Mouse (Mus musculus): ENCODE data around the gene Lims1. TPM values are rescaled to one million over a fixed set of nuclear protein-coding genes. Genes with fewer than 3 reads are reported as not detected.

Lims1 gene
- total and polyA plus RNA-seq, 2 experiments from 2014 or later, result 43.6 to 51.7 TPM

DNA sequence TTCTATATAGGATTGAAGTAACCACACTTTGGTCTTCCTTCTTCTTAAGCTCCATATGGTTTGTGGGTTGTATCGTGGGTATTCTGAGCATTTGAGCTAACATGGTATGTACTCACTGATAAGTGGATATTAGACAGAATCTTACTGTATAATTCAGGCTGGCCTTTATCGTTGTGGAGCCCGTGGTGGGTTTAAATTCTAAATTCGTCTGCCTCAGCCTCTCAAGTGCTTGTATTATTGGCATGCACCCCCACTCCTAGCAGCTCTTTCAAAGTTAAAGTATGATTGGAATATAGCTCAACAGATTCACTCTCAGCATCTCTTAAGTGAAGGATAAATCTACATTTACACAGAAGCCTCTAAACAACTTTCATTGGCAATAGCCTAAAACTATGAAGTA, 69.2 kb downstream of the Lims1 start:
- Histone ChIP-seq H3K27ac (ENCODE audit: low read depth, low read length) (no peak overlapping the region), H3K4me1 (ENCODE audit: insufficient read depth) (peaks cover 8% of the 10 kb centered on the region; the same call in 1 of the 2 replicates), H3K4me3 (ENCODE audit: low read depth, low read length) (no peak overlapping the region), H3K9ac (no peak overlapping the region), H3K9me3 (ENCODE audit: low read length) (no peaks in the 10 kb centered on the region), H3K36me3 (ENCODE audit: insufficient read depth) (no peaks in the 10 kb centered on the region), H3K27me3 (ENCODE audit: insufficient read depth, low read length) (no peaks in the 10 kb centered on the region), H3K4me2 (ENCODE audit: low read depth) (no peak overlapping the region)
- ATAC-seq (no peak), DNase-seq (no peak)
- no peak for TF ChIP-seq CTCF (IDR thresholded peaks at IDR 0.05; ENCODE audit: low read depth)
- WGBS, result 78% methylated on average over 4 of the region's 4 CpGs

DNA sequence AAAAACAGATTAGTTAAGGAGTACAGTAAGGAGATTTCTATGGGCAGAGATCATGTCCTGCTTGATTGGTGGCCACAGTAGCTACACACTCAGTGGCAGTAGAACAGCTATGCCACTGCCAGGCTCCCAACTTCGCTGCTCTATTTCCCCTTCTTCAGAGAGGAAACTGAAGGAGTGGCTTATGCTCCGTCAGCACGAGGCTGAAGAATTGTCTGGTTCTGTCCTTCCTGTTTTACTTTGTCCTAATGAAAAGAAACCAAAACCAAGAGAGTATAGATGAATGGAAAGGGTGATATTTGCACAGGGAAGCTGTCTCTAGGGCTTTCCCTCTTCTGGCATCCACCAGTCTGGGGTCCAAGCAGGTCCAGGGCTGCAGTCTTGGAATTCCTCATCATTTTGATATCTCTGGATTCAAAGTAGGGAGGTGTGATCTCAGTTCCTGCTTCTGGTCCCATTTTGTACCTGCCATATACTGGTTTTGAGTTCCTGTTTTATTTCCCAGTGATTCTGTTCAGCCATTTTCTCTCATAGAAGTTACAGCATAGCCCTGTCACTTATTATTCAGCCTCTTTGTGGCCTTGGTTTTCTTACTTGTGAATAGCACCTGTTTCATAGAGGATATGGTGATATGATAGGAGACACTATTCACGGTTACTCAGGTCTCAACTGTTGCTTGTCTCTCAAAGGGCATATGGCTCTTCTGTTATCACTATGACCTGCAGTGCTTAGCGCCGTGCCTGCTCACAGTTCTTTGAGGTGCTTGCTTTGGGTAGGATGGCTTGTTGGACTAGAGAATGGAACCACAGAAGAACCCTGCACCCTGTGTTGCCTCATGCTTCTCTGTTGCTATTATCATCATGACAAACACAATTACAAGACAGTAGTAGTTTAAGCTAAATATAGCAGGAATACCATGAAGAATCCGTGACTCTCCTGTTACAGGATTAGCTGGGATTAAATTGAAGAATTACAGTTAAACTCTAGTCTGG, 70.1 kb downstream of the Lims1 start:
- Histone ChIP-seq H3K4me2 (ENCODE audit: low read depth) (no peak overlapping the region), H3K9me3 (ENCODE audit: low read length) (no peaks in the 10 kb centered on the region), H3K36me3 (ENCODE audit: insufficient read depth) (no peaks in the 10 kb centered on the region), H3K4me1 (ENCODE audit: insufficient read depth) (peaks cover 8% of the 10 kb centered on the region; the same call in 1 of the 2 replicates), H3K27ac (ENCODE audit: low read depth, low read length) (no peak overlapping the region), H3K27me3 (ENCODE audit: insufficient read depth, low read length) (no peaks in the 10 kb centered on the region), H3K9ac (no peak overlapping the region), H3K4me3 (ENCODE audit: low read depth, low read length) (no peak overlapping the region)
- ATAC-seq, result no peak
- no peak for TF ChIP-seq CTCF (IDR thresholded peaks at IDR 0.05; ENCODE audit: low read depth)
- 83% methylated on average over 7 of the region's 7 CpGs for WGBS
- DNase-seq, result no peak

DNA sequence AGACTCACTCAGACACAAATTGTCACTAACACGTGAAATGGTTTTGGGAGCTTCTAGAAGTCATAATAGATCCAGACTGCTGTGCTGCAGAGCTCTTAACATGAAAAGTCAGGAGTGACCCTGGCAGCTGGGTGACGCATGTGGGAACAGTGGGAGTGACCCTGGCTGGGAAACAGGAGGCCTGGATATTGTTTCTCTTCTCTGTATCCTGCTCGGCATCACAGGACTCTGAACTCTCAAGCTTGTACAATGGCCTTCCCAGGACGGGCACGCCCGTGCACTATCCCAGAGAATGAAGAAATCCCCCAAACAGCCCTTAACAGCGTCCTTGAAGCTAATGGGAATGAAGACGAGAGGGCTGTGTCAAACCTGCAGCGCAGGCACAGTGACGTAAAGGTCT, 70.9 kb downstream of the Lims1 start:
- 0 out of 2 replicates have a peak, but pooled peaks cover 2% of the 10 kb centered on the region for H3K36me3 ChIP-seq (ENCODE audit: insufficient read depth)

DNA sequence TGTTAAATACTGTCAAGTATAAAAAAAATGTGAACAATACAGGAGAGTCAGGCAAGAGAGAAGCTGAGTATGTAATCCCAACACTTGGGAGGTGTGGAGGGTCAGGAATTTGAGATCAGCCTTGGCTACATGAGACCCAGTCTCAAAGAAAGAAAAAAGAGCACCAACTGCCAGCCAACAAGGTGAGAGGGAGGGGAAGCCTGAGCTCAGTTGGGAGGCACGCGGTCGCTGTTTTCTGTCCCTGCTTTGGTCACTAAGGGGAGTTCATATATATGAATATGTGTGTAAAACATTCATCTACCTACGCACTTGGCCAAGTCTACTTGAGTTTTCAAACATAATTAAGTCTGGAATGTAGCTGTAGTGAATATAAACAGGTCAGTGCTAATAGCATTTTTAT, 72.0 kb downstream of the Lims1 start:
- DNase-seq (no peak), ATAC-seq (no peak)
- 95% methylated on average over 4 of the region's 4 CpGs for WGBS
- Histone ChIP-seq H3K27me3 (ENCODE audit: insufficient read depth, low read length) (no peaks in the 10 kb centered on the region), H3K36me3 (ENCODE audit: insufficient read depth) (0 out of 2 replicates have a peak, but pooled peaks cover 2% of the 10 kb centered on the region), H3K4me3 (ENCODE audit: low read depth, low read length) (no peak overlapping the region), H3K4me1 (ENCODE audit: insufficient read depth) (peaks cover 8% of the 10 kb centered on the region; the same call in 1 of the 2 replicates), H3K4me2 (ENCODE audit: low read depth) (no peak overlapping the region), H3K9ac (no peak overlapping the region), H3K9me3 (ENCODE audit: low read length) (no peaks in the 10 kb centered on the region), H3K27ac (ENCODE audit: low read depth, low read length) (no peak overlapping the region)
- no peak for TF ChIP-seq CTCF (IDR thresholded peaks at IDR 0.05; ENCODE audit: low read depth)

More for the DNA sequence above, 70.9 kb downstream of the Lims1 start:
- Histone ChIP-seq H3K9me3 (ENCODE audit: low read length) (no peaks in the 10 kb centered on the region), H3K9ac (no peak overlapping the region), H3K27me3 (ENCODE audit: insufficient read depth, low read length) (no peaks in the 10 kb centered on the region), H3K4me3 (ENCODE audit: low read depth, low read length) (no peak overlapping the region), H3K27ac (ENCODE audit: low read depth, low read length) (no peak overlapping the region), H3K4me1 (ENCODE audit: insufficient read depth) (peaks cover 8% of the 10 kb centered on the region; the same call in 1 of the 2 replicates), H3K4me2 (ENCODE audit: low read depth) (no peak overlapping the region)
- no peak for TF ChIP-seq CTCF (IDR thresholded peaks at IDR 0.05; ENCODE audit: low read depth)
- DNase-seq (no peak), ATAC-seq (no peak)
- 71% methylated on average over 10 of the region's 10 CpGs for WGBS

DNA sequence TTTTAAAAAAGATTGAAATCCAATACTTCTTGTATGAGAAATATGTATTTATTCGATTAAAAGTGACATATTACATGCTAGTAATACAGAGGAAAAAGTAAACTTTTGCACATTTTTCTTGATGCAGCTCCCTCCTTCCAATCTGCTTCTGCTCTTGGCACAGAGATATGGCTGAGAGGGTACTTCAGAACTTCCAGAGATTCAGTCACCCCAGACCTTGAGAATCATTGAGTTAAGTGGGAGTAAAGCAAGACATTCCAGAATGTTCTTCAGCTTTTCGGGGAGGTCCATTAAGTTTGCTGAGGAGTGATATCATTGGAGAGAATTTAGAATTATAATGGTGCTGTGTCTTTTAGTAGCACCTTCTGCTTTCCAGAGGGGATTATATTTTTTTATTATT, 72.5 kb downstream of the Lims1 start:
- H3K27ac ChIP-seq (ENCODE audit: low read depth, low read length), result no peak overlapping the region
- no peak overlapping the region for H3K9ac ChIP-seq
- TF ChIP-seq CTCF (IDR thresholded peaks at IDR 0.05; ENCODE audit: low read depth), result no peak
- H3K4me1 ChIP-seq (ENCODE audit: insufficient read depth), result peaks cover 8% of the 10 kb centered on the region; the same call in 1 of the 2 replicates
- H3K4me2 ChIP-seq (ENCODE audit: low read depth), result no peak overlapping the region
- ATAC-seq (no peak), DNase-seq (no peak)
- H3K9me3 ChIP-seq (ENCODE audit: low read length), result no peaks in the 10 kb centered on the region
- 95% methylated on average over 2 of the region's 2 CpGs for WGBS
- 0 out of 2 replicates have a peak, but pooled peaks cover 2% of the 10 kb centered on the region for H3K36me3 ChIP-seq (ENCODE audit: insufficient read depth)
- H3K27me3 ChIP-seq (ENCODE audit: insufficient read depth, low read length), result no peaks in the 10 kb centered on the region
- H3K4me3 ChIP-seq (ENCODE audit: low read depth, low read length), result no peak overlapping the region

DNA sequence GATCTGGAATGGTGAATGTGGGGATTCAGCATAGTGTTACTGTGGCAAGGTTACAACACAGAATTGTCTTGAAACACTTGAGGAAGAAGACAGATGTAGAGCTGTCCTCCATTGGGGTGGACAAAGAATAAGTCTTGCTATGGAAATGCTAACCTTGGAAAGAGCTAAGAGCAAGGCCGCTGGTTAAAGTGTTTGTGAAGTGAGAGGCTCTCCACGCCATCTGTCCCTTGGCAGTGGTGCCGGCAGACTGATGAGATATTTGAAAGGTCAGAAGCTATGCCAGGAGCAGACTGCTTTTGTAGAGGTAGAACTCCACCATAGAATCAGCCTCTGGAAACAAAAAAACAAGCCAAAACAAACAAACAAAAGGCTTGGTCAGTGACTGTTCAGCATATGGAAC, 73.3 kb downstream of the Lims1 start:
- ATAC-seq, result no peak

DNA sequence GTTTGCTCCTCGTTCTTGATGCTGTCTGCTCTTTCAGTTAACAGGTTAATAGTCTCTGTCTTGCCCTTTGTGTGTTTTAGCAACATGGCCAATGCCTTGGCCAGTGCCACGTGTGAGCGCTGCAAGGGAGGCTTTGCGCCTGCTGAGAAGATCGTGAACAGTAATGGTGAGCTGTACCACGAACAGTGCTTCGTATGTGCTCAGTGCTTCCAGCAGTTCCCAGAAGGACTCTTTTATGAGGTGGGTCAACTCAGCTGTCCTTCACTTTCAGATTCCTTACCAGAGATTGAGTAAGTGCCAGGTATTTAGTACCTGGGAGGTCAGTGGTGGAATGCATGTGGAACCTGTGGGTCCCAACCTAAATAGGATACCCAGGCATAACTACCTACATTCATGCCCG, 75.7 kb downstream of the Lims1 start:
- no peak for ATAC-seq
- no peak overlapping the region for H3K4me2 ChIP-seq (ENCODE audit: low read depth)

More for the DNA sequence above, 73.3 kb downstream of the Lims1 start:
- 0 out of 2 replicates have a peak, but pooled peaks cover 2% of the 10 kb centered on the region for H3K36me3 ChIP-seq (ENCODE audit: insufficient read depth)
- no peaks in the 10 kb centered on the region for H3K27me3 ChIP-seq (ENCODE audit: insufficient read depth, low read length)
- no peaks in the 10 kb centered on the region for H3K9me3 ChIP-seq (ENCODE audit: low read length)
- H3K4me3 ChIP-seq (ENCODE audit: low read depth, low read length), result no peak overlapping the region
- H3K4me2 ChIP-seq (ENCODE audit: low read depth), result no peak overlapping the region
- no peak for DNase-seq
- no peak for TF ChIP-seq CTCF (IDR thresholded peaks at IDR 0.05; ENCODE audit: low read depth)
- H3K9ac ChIP-seq, result no peak overlapping the region
- peaks cover 8% of the 10 kb centered on the region; the same call in 1 of the 2 replicates for H3K4me1 ChIP-seq (ENCODE audit: insufficient read depth)
- H3K27ac ChIP-seq (ENCODE audit: low read depth, low read length), result 0 out of 2 replicates have a peak overlapping the region, but pooled peaks have one; percentile 29
- 42% methylated on average over 3 of the region's 3 CpGs for WGBS

More for the DNA sequence above, 75.7 kb downstream of the Lims1 start:
- no peak overlapping the region for H3K4me3 ChIP-seq (ENCODE audit: low read depth, low read length)
- H3K36me3 ChIP-seq (ENCODE audit: insufficient read depth), result 0 out of 2 replicates have a peak, but pooled peaks cover 2% of the 10 kb centered on the region
- no peak for TF ChIP-seq CTCF (IDR thresholded peaks at IDR 0.05; ENCODE audit: low read depth)
- WGBS, result 93% methylated on average over 8 of the region's 8 CpGs
- DNase-seq, result no peak
- H3K27me3 ChIP-seq (ENCODE audit: insufficient read depth, low read length), result no peaks in the 10 kb centered on the region
- H3K4me1 ChIP-seq (ENCODE audit: insufficient read depth), result 0 out of 2 replicates have a peak, but pooled peaks cover 4% of the 10 kb centered on the region
- H3K27ac ChIP-seq (ENCODE audit: low read depth, low read length), result no peak overlapping the region
- H3K9me3 ChIP-seq (ENCODE audit: low read length), result no peaks in the 10 kb centered on the region
- H3K9ac ChIP-seq, result no peak overlapping the region

All from forebrain, postnatal 0 days (tissue).